Mouse (Mus musculus) cerebellum, postnatal 4 days (tissue): ENCODE data around the gene Slirp.

Experiments used
- DNase-seq, 2 experiments: peaks; one replicate each; pipeline ENCODE4 v3.0.0; 2022; ENCODE audit warnings: low spot score in 2 of 2, mixed read lengths in 1 of 2

Slirp gene

GRCm38 (mm10) chr12:87443700-87444122 is at the start of gene Slirp, which contains the start of gene Alkbh1:
Gene Slirp (plus strand): TSS chr12:87443896.
Gene Alkbh1 (minus strand): TSS chr12:87444017.
- peak; percentile 80 to 89 for DNase-seq

GRCm38 (mm10) chr12:87394316-87394715 is 49.4 kb upstream of the Slirp start:
- no peak for DNase-seq

- no peak for DNase-seq
These were observed 46.6 kb upstream of the Slirp start for GRCm38 (mm10) chr12:87397126-87397525.

GRCm38 (mm10) chr12:87397811-87398417 is 45.8 kb upstream of the Slirp start:
- no peak for DNase-seq

GRCm38 (mm10) chr12:87399119-87399819 is 44.4 kb upstream of the Slirp start:
- no peak for DNase-seq

GRCm38 (mm10) chr12:87401883-87402282 is 41.8 kb upstream of the Slirp start:
- DNase-seq: no peak

GRCm38 (mm10) chr12:87405165-87405564 is 38.5 kb upstream of the Slirp start:
- no peak for DNase-seq

GRCm38 (mm10) chr12:87405721-87406120 is 38.0 kb upstream of the Slirp start:
- DNase-seq: no peak

- DNase-seq: no peak
These were observed 35.7 kb upstream of the Slirp start for GRCm38 (mm10) chr12:87407869-87408605.

GRCm38 (mm10) chr12:87409123-87409522 is 34.6 kb upstream of the Slirp start:
- no peak for DNase-seq

GRCm38 (mm10) chr12:87410999-87411398 is 32.7 kb upstream of the Slirp start:
- no peak for DNase-seq

GRCm38 (mm10) chr12:87413179-87413790 is 30.4 kb upstream of the Slirp start:
- DNase-seq: peak; percentile 68 to 81

- no peak for DNase-seq
These were observed 28.3 kb upstream of the Slirp start for GRCm38 (mm10) chr12:87415358-87415757.

GRCm38 (mm10) chr12:87416690-87417089 is 27.0 kb upstream of the Slirp start:
- peak in 1 of 2 experiments; percentile 37 for DNase-seq

- DNase-seq: peak in 1 of 2 experiments; percentile 30
These were observed 24.8 kb upstream of the Slirp start for GRCm38 (mm10) chr12:87418921-87419320.

GRCm38 (mm10) chr12:87419974-87420485 is 23.7 kb upstream of the Slirp start:
- no peak for DNase-seq

- DNase-seq: no peak
These were observed 21.8 kb upstream of the Slirp start for GRCm38 (mm10) chr12:87421708-87422507.

GRCm38 (mm10) chr12:87423700-87424099 is 20.0 kb upstream of the Slirp start:
- no peak for DNase-seq

GRCm38 (mm10) chr12:87424516-87424915 is 19.2 kb upstream of the Slirp start:
- no peak for DNase-seq

- DNase-seq: no peak
These were observed 17.2 kb upstream of the Slirp start for GRCm38 (mm10) chr12:87426354-87427031.
